Mouse (Mus musculus): Measurements from ENCODE around the gene Cchcr1. TPM values are rescaled to one million over a fixed set of nuclear protein-coding genes. Genes with fewer than 3 reads are reported as not detected.
"Not testable (repeated sequence)": the region's sequence is repeated elsewhere in the genome, so short reads cannot be mapped to it uniquely, and the experiment has no call there.

The Cchcr1 gene
- polyA plus RNA-seq, 1 experiment from 2014 or later = 11.4 TPM

DNA sequence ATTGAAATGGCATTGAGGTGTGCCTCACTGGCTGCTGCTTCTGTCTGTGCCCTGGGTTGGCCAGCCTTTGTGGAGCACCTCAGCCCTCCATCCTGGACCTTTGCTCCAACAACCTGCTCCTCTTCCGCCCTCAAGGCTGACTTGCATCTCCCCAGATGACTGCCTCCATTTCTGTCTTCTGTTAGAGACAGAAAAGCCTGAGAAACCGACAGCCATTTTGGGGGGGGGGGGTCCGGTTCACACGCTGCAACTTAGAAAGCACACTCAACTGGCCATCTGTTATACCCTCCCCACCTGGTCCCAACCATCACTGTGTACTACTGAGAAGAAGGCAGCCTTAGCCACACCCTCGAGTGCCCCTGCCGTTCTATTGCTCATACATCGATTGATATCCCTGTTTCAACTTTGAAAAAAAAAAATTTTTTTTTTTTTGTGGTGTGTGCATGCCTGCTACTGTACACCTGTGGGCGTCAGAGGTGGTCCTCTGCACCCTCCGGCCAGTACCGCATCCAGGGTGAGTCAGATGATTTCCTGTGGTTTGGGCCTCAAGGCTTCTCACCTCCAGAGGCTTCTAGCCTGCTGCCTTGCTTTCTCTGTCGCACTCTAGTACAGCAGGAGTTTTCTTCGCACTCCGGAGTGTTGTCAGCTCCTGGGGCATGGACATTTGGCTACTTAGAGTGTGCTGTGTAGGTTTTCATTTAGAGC lies 9.2 kb upstream of the Cchcr1 start:
- H3K9me3 ChIP-seq (replicated peaks; ENCODE audit: control insufficient read depth, low read length) = no peaks in the 10 kb centered on the region
- no peak overlapping the region for H3K9ac ChIP-seq (replicated peaks; ENCODE audit: low read length)
- H3K27ac ChIP-seq (replicated peaks; ENCODE audit: low read depth, low read length) = no peak overlapping the region
- H3K27me3 ChIP-seq (ENCODE audit: control insufficient read depth, insufficient read depth, low read length) = peaks cover 26% of the 10 kb centered on the region
- H3K4me3 ChIP-seq (ENCODE audit: low read depth, low read length) = no peak overlapping the region
- 22% methylated on average over 13 of the region's 13 CpGs for WGBS
- DNase-seq (ENCODE audit: low spot score) = no peak
- no peaks in the 10 kb centered on the region for H3K4me1 ChIP-seq (ENCODE audit: control insufficient read depth, insufficient read depth, low read length)
- no peak overlapping the region for H3K4me2 ChIP-seq (ENCODE audit: low read depth, low read length)
- no peaks in the 10 kb centered on the region; the same call in 1 of the 2 replicates for H3K36me3 ChIP-seq (replicated peaks; ENCODE audit: control insufficient read depth, insufficient read depth, low read depth, low read length)
- ATAC-seq (replicated peaks; ENCODE audit: insufficient number of reproducible peaks, low FRiP score, low TSS enrichment, low read depth) = no peak

DNA sequence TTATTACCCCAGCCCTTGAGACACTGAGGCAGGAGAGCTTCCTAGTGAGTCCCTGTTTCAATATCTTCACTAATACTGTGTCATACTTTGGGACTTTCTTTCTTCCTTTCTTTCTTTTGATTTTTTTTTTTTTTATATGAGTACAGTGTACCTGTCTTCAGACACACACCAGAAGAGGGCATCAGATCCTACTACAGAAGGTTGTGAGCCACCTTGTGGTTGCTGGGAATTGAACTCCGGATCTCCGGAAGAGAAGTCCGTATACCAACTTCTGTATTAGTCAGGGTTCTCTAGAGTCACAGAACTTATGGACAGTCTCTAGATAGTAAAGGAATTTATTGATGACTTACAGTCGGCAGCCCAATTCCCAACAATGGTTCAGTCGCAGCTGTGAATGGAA lies 8.6 kb upstream of the Cchcr1 start:
- not testable (repeated sequence) for H3K4me1 ChIP-seq (ENCODE audit: control insufficient read depth, insufficient read depth, low read length); ATAC-seq (replicated peaks; ENCODE audit: insufficient number of reproducible peaks, low FRiP score, low TSS enrichment, low read depth); H3K9ac ChIP-seq (replicated peaks; ENCODE audit: low read length); DNase-seq (ENCODE audit: low spot score); H3K36me3 ChIP-seq (replicated peaks; ENCODE audit: control insufficient read depth, insufficient read depth, low read depth, low read length); H3K27ac ChIP-seq (replicated peaks; ENCODE audit: low read depth, low read length); H3K9me3 ChIP-seq (replicated peaks; ENCODE audit: control insufficient read depth, low read length); H3K4me2 ChIP-seq (ENCODE audit: low read depth, low read length); H3K4me3 ChIP-seq (ENCODE audit: low read depth, low read length)
- WGBS = 51% methylated on average over 4 of the region's 5 CpGs
- peaks cover 26% of the 10 kb centered on the region for H3K27me3 ChIP-seq (ENCODE audit: control insufficient read depth, insufficient read depth, low read length)

DNA sequence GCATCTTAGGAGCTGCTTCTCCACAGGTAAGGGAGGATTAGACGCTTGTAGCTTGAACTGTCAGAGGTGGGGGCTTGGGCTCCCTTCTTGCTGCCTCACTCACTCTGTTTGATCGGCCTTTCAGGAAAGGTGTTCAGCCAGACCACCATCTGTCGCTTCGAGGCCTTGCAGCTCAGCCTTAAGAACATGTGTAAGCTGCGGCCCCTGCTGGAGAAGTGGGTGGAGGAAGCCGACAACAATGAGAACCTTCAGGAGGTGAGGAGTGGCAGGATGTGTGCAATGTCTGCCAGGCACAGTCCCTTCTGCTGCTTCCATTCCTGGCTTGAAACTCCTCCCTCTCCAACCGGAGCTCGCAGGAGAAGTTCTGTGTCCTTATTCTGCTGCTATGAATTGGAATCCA lies 7.6 kb upstream of the Cchcr1 start:
- Histone ChIP-seq H3K4me1 (ENCODE audit: control insufficient read depth, insufficient read depth, low read length) (no peaks in the 10 kb centered on the region), H3K4me2 (ENCODE audit: low read depth, low read length) (no peak overlapping the region), H3K9ac (replicated peaks; ENCODE audit: low read length) (no peak overlapping the region), H3K36me3 (replicated peaks; ENCODE audit: control insufficient read depth, insufficient read depth, low read depth, low read length) (no peaks in the 10 kb centered on the region; the same call in 1 of the 2 replicates), H3K9me3 (replicated peaks; ENCODE audit: control insufficient read depth, low read length) (no peaks in the 10 kb centered on the region), H3K4me3 (ENCODE audit: low read depth, low read length) (no peak overlapping the region), H3K27ac (replicated peaks; ENCODE audit: low read depth, low read length) (no peak overlapping the region), H3K27me3 (ENCODE audit: control insufficient read depth, insufficient read depth, low read length) (peaks cover 26% of the 10 kb centered on the region)
- WGBS = 20% methylated on average over 8 of the region's 8 CpGs
- ATAC-seq (replicated peaks; ENCODE audit: insufficient number of reproducible peaks, low FRiP score, low TSS enrichment, low read depth) (0 out of 2 replicates have a peak, but pooled peaks have one; percentile 6), DNase-seq (ENCODE audit: low spot score) (peak; percentile 73)

DNA sequence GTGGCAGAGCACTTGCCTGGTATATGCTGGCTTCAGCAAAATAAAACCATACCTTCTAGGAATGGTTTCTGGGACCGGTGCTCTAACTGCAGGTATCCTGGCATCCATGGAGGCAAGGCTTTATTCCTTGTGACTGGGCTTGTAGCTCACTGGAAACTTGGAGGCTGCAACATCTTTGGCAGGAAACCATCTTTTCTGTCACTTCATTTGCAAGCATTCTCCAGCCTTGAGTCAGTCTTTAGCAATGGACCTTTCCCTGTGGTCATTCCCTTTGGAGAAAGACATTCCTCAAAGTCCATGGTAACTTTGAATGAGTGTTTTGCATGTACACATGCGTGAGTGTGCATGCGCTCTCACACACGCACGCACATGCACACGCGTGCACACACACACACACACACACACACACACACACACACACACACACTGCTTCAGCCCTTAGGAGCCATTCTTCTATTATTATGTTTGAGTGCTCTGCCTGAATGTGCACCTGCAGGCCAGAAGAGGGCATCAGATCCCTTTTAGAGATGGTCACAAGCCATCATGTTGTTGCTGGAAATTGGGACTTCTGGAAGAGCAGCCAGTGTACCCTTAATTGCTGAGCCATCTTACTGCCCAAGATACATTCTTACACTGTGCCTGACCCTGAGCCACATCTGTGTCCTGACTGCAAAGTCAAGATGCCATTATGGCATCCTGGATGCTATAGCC lies 3.8 kb upstream of the Cchcr1 start:
- Histone ChIP-seq H3K36me3 (replicated peaks; ENCODE audit: control insufficient read depth, insufficient read depth, low read depth, low read length) (no peaks in the 10 kb centered on the region; the same call in 1 of the 2 replicates), H3K9me3 (replicated peaks; ENCODE audit: control insufficient read depth, low read length) (no peaks in the 10 kb centered on the region), H3K4me3 (ENCODE audit: low read depth, low read length) (no peak overlapping the region), H3K4me1 (ENCODE audit: control insufficient read depth, insufficient read depth, low read length) (peaks cover 9% of the 10 kb centered on the region), H3K27ac (replicated peaks; ENCODE audit: low read depth, low read length) (no peak overlapping the region), H3K4me2 (ENCODE audit: low read depth, low read length) (no peak overlapping the region), H3K9ac (replicated peaks; ENCODE audit: low read length) (no peak overlapping the region), H3K27me3 (ENCODE audit: control insufficient read depth, insufficient read depth, low read length) (peaks cover under 1% of the 10 kb centered on the region; the same call in 1 of the 2 replicates)
- ATAC-seq (replicated peaks; ENCODE audit: insufficient number of reproducible peaks, low FRiP score, low TSS enrichment, low read depth) (no peak), DNase-seq (ENCODE audit: low spot score) (no peak)
- 82% methylated on average over 7 of the region's 7 CpGs for WGBS

DNA sequence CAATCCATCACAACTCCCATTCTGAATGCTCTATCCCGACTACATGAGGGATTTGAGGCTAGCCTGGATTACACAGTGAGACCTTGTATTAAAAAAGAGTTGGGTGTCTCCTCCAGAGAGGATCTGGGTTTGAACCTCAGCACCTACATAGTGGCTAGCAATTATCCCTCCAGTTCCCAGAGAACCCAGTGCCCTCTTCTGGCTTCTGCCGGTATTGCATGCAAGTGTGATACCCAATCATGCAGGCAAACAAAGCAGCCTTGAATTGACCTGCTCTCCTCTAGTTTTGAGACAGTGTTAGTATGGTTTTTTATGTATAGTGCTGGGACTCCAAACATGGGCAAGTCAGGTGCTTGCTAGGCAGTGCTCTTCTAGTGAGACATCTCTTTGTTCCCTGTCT lies 3.0 kb upstream of the Cchcr1 start:
- Histone ChIP-seq H3K9me3 (replicated peaks; ENCODE audit: control insufficient read depth, low read length) (no peaks in the 10 kb centered on the region), H3K4me3 (ENCODE audit: low read depth, low read length) (no peak overlapping the region), H3K27ac (replicated peaks; ENCODE audit: low read depth, low read length) (no peak overlapping the region), H3K9ac (replicated peaks; ENCODE audit: low read length) (no peak overlapping the region), H3K36me3 (replicated peaks; ENCODE audit: control insufficient read depth, insufficient read depth, low read depth, low read length) (no peaks in the 10 kb centered on the region; the same call in 1 of the 2 replicates), H3K4me1 (ENCODE audit: control insufficient read depth, insufficient read depth, low read length) (peaks cover 9% of the 10 kb centered on the region), H3K27me3 (ENCODE audit: control insufficient read depth, insufficient read depth, low read length) (no peaks in the 10 kb centered on the region), H3K4me2 (ENCODE audit: low read depth, low read length) (no peak overlapping the region)
- WGBS = 13% methylated on average over 2 of the region's 2 CpGs
- DNase-seq (ENCODE audit: low spot score) = peak; percentile 80
- no peak for ATAC-seq (replicated peaks; ENCODE audit: insufficient number of reproducible peaks, low FRiP score, low TSS enrichment, low read depth)

DNA sequence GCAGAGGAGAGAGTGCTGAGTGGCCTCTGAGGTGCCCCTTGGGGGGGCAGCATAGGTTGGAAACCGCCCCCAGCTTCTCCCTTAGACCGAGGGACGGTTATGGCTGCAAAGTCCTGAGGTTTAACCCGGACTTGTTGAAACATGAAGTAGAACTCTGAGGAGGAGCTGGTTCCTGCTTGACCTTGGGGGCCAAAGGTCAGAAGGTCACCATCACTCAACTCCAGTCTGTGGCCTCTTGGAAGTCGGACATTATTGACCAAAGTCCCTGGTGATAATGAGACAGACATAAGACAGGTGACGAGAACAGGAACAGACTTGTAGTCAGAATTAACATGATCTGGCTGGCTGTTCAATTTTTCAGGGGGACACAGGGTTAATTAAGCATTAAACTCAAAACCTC lies 2.1 kb upstream of the Cchcr1 start:
- no peak for ATAC-seq (replicated peaks; ENCODE audit: insufficient number of reproducible peaks, low FRiP score, low TSS enrichment, low read depth)
- Histone ChIP-seq H3K9ac (replicated peaks; ENCODE audit: low read length) (no peak overlapping the region; the same call in 1 of the 2 replicates), H3K4me2 (ENCODE audit: low read depth, low read length) (peak overlapping the region; percentile 82; the same call in 1 of the 2 replicates), H3K4me3 (ENCODE audit: low read depth, low read length) (no peak overlapping the region), H3K36me3 (replicated peaks; ENCODE audit: control insufficient read depth, insufficient read depth, low read depth, low read length) (no peaks in the 10 kb centered on the region; the same call in 1 of the 2 replicates), H3K4me1 (ENCODE audit: control insufficient read depth, insufficient read depth, low read length) (peaks cover 9% of the 10 kb centered on the region), H3K27me3 (ENCODE audit: control insufficient read depth, insufficient read depth, low read length) (no peaks in the 10 kb centered on the region), H3K27ac (replicated peaks; ENCODE audit: low read depth, low read length) (no peak overlapping the region), H3K9me3 (replicated peaks; ENCODE audit: control insufficient read depth, low read length) (no peaks in the 10 kb centered on the region)
- no peak for DNase-seq (ENCODE audit: low spot score)
- WGBS = 38% methylated on average over 6 of the region's 6 CpGs

DNA sequence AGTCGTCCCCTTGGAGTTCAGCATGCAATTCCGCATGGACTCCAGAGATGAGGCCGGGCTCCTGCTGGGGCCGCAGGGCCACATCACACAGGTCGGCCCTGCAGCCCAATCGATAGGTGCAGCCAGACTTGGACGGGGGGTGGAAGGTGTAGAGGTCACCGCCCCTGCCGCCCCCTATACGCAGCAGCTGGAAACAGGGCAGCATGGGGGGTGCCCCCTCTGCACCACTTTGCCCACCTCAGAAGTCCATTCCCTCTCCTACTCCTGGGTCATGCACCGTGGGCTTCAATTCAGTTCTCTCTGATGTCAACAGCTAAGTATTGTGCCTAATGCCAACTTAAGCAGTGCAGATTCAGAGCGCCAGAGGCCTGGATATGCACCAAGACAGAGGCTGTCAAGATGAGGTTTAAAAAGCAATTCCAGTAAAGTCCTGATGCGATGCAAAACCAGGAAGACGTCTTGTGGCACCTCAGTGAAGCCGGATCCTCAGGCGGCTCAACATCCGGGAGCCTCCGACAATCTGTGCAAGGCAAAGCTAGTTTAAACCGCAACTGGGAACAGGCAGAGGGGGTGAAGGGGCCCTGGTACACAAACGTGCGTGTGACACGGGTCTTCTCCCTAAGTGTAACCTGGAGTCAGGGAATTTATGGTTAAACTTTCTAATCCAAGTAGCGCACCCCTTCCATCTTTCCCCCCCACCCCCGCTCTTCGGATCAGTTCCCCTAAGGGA lies 824 bp upstream of the Cchcr1 start:
- Histone ChIP-seq H3K36me3 (replicated peaks; ENCODE audit: control insufficient read depth, insufficient read depth, low read depth, low read length) (no peaks in the 10 kb centered on the region; the same call in 1 of the 2 replicates), H3K4me3 (ENCODE audit: low read depth, low read length) (peak overlapping the region; percentile 44), H3K27ac (replicated peaks; ENCODE audit: low read depth, low read length) (no peak overlapping the region), H3K4me2 (ENCODE audit: low read depth, low read length) (peak overlapping the region; percentile 82), H3K27me3 (ENCODE audit: control insufficient read depth, insufficient read depth, low read length) (no peaks in the 10 kb centered on the region), H3K9ac (replicated peaks; ENCODE audit: low read length) (peak overlapping the region; percentile 64), H3K9me3 (replicated peaks; ENCODE audit: control insufficient read depth, low read length) (no peaks in the 10 kb centered on the region), H3K4me1 (ENCODE audit: control insufficient read depth, insufficient read depth, low read length) (peaks cover 9% of the 10 kb centered on the region)
- WGBS = 9% methylated on average over 25 of the region's 25 CpGs
- peak; percentile 60 for DNase-seq (ENCODE audit: low spot score)
- peak; percentile 16 for ATAC-seq (replicated peaks; ENCODE audit: insufficient number of reproducible peaks, low FRiP score, low TSS enrichment, low read depth)

Measured in embryonic facial prominence, embryonic 11.5 days (tissue).